Mouse (Mus musculus) kidney, postnatal 0 days (tissue): ENCODE measurements around the gene Tbc1d30. TPM values are rescaled to one million over a fixed set of nuclear protein-coding genes. Genes with fewer than 3 reads are reported as not detected.

Experiments
- ATAC-seq: fragments of 200-750 bp; cut with Nextera tagmentation; replicated peaks from 2 replicates; pipeline ENCODE4 v1.8.0; 2017; ENCODE audit warnings: low read depth, moderate number of reproducible peaks, moderate TSS enrichment, moderate library complexity; ENCODE audit not compliant: low FRiP score
- DNase-seq: peaks from one replicate; pipeline ENCODE4 v3.0.0-alpha.2; 2016; ENCODE audit warnings: low spot score
- H3K27ac ChIP-seq: fragments of 300-500 bp; sonication (generic); 2 replicates; pipeline ENCODE4 v1.5.1; 2014; ENCODE audit warnings: mild to moderate bottlenecking
- H3K27me3 ChIP-seq: fragments of 300-500 bp; sonication (generic); 2 replicates; pipeline ENCODE4 v1.6.1; 2014; ENCODE audit warnings: low read length, mixed read lengths; ENCODE audit not compliant: insufficient read depth
- H3K36me3 ChIP-seq: fragments of 300-500 bp; sonication (generic); 2 replicates; pipeline ENCODE4 v1.6.1; 2014; ENCODE audit warnings: low read length, mixed read lengths; ENCODE audit not compliant: insufficient read depth
- H3K4me1 ChIP-seq: fragments of 300-500 bp; sonication (generic); replicated peaks from 2 replicates; pipeline ENCODE4 v1.6.1; 2014; ENCODE audit warnings: antibody characterized with exemption, low read length, mixed read lengths; ENCODE audit not compliant: insufficient read depth
- H3K4me2 ChIP-seq: fragments of 300-500 bp; sonication (generic); 2 replicates; pipeline ENCODE4 v1.6.1; 2014; ENCODE audit warnings: mild to moderate bottlenecking, low read length, moderate library complexity, mixed read lengths
- H3K4me3 ChIP-seq: fragments of 300-500 bp; sonication (generic); replicated peaks from 2 replicates; pipeline ENCODE4 v1.5.1; 2014; ENCODE audit warnings: low read depth, low read length
- H3K9ac ChIP-seq: fragments of 300-500 bp; sonication (generic); 2 replicates; pipeline ENCODE4 v1.6.1; 2014; ENCODE audit warnings: low read depth, low read length
- H3K9me3 ChIP-seq: fragments of 300-500 bp; sonication (generic); replicated peaks from 2 replicates; pipeline ENCODE4 v1.6.1; 2016; ENCODE audit warnings: low read length, inconsistent platforms, mixed read lengths
- CTCF ChIP-seq: IDR thresholded peaks from 2 replicates; pipeline ENCODE4 v1.5.1; 2016; ENCODE audit warnings: antibody characterized with exemption, low read depth, mild to moderate bottlenecking, moderate library complexity
- WGBS: fragments of 180-500 bp; shearing (Covaris S2); extraction: QIAGEN DNeasy Blood & Tissue Kit; methylation state at CpG from one replicate; pipeline ENCODE4 v1.1.7; 2014; 5-methylcytosine and 5-hydroxymethylcytosine counted together
- polyA plus RNA-seq: library from polyadenylated mRNA; unstranded; fragments of >200 nt; fragmentation: Nextera tagmentation; extraction: Ambion mirVana; gene quantifications from 2 replicates; pipeline ENCODE4 v1.2.1, GENCODE M21; 2015

Tbc1d30 gene
- polyA plus RNA-seq, 1 experiment from 2014 or later = 0.53 TPM

GRCm38 (mm10) chr10:121274964-121275363 is 76.1 kb downstream of the Tbc1d30 start:
- H3K4me3 ChIP-seq = no peak overlapping the region
- ATAC-seq (no peak), DNase-seq (no peak)
- no peaks in the 10 kb centered on the region for H3K36me3 ChIP-seq
- H3K4me1 ChIP-seq = no peaks in the 10 kb centered on the region
- H3K4me2 ChIP-seq = no peak overlapping the region
- 88% methylated on average over 1 of the region's 1 CpGs for WGBS
- H3K9ac ChIP-seq = no peak overlapping the region
- H3K9me3 ChIP-seq = no peaks in the 10 kb centered on the region
- H3K27me3 ChIP-seq = no peaks in the 10 kb centered on the region
- no peak overlapping the region for H3K27ac ChIP-seq
- no peak for TF ChIP-seq CTCF

- H3K27ac ChIP-seq = no peak overlapping the region
- H3K4me2 ChIP-seq = no peak overlapping the region
- TF ChIP-seq CTCF = no peak
- no peaks in the 10 kb centered on the region for H3K27me3 ChIP-seq
- DNase-seq = no peak
- no peaks in the 10 kb centered on the region for H3K4me1 ChIP-seq
- H3K9ac ChIP-seq = no peak overlapping the region
- no peaks in the 10 kb centered on the region for H3K9me3 ChIP-seq
- no peaks in the 10 kb centered on the region for H3K36me3 ChIP-seq
- 73% methylated on average over 8 of the region's 8 CpGs for WGBS
- ATAC-seq = no peak
- H3K4me3 ChIP-seq = no peak overlapping the region
These were observed 80.1 kb downstream of the Tbc1d30 start for GRCm38 (mm10) chr10:121271002-121271401.

GRCm38 (mm10) chr10:121268771-121269170 is 82.3 kb downstream of the Tbc1d30 start:
- no peak for TF ChIP-seq CTCF
- Histone ChIP-seq H3K36me3 (no peaks in the 10 kb centered on the region), H3K4me3 (no peak overlapping the region), H3K9ac (no peak overlapping the region), H3K9me3 (no peaks in the 10 kb centered on the region), H3K4me2 (no peak overlapping the region), H3K4me1 (no peaks in the 10 kb centered on the region), H3K27ac (no peak overlapping the region), H3K27me3 (no peaks in the 10 kb centered on the region)
- WGBS = 80% methylated on average over 8 of the region's 8 CpGs
- no peak for ATAC-seq
- no peak for DNase-seq

- ATAC-seq = no peak
- H3K27me3 ChIP-seq = no peaks in the 10 kb centered on the region
- peak overlapping the region; percentile 38 for H3K4me2 ChIP-seq
- no peaks in the 10 kb centered on the region for H3K36me3 ChIP-seq
- 62% methylated on average over 7 of the region's 7 CpGs for WGBS
- no peaks in the 10 kb centered on the region for H3K9me3 ChIP-seq
- no peak for TF ChIP-seq CTCF
- no peaks in the 10 kb centered on the region for H3K4me1 ChIP-seq
- no peak overlapping the region for H3K9ac ChIP-seq
- no peak overlapping the region; the same call in 1 of the 2 replicates for H3K27ac ChIP-seq
- no peak for DNase-seq
- no peak overlapping the region for H3K4me3 ChIP-seq
These were observed 86.9 kb downstream of the Tbc1d30 start for GRCm38 (mm10) chr10:121264204-121264575.

- Histone ChIP-seq H3K36me3 (no peaks in the 10 kb centered on the region), H3K27me3 (no peaks in the 10 kb centered on the region), H3K9ac (no peak overlapping the region), H3K9me3 (no peaks in the 10 kb centered on the region), H3K4me1 (no peaks in the 10 kb centered on the region), H3K27ac (peak overlapping the region; percentile 58; the same call in 1 of the 2 replicates), H3K4me2 (peak overlapping the region; percentile 38), H3K4me3 (0 out of 2 replicates have a peak overlapping the region, but pooled peaks have one; percentile 9)
- TF ChIP-seq CTCF = peak; percentile 32; the same call in 1 of the 2 replicates
- DNase-seq (peak; percentile 83), ATAC-seq (peak; percentile 36; the same call in 1 of the 2 replicates)
- WGBS = 44% methylated on average over 21 of the region's 21 CpGs
These were observed 87.4 kb downstream of the Tbc1d30 start for GRCm38 (mm10) chr10:121263520-121264203.

GRCm38 (mm10) chr10:121262206-121262605 is 88.9 kb downstream of the Tbc1d30 start:
- 83% methylated on average over 8 of the region's 8 CpGs for WGBS
- DNase-seq = no peak

More at GRCm38 (mm10) chr10:121262206-121262605, 88.9 kb downstream of the Tbc1d30 start:
- Histone ChIP-seq H3K4me3 (no peak overlapping the region), H3K27ac (no peak overlapping the region), H3K36me3 (no peaks in the 10 kb centered on the region), H3K4me1 (no peaks in the 10 kb centered on the region), H3K27me3 (no peaks in the 10 kb centered on the region), H3K9ac (no peak overlapping the region), H3K4me2 (no peak overlapping the region), H3K9me3 (no peaks in the 10 kb centered on the region)
- no peak for ATAC-seq
- no peak for TF ChIP-seq CTCF
